Mouse (Mus musculus) heart, embryonic 11.5 days (tissue): ENCODE measurements around the gene Brms1. TPM values are rescaled to one million over a fixed set of nuclear protein-coding genes. Genes with fewer than 3 reads are reported as not detected.
"Not testable (repeated sequence)": the region's sequence is repeated elsewhere in the genome, so short reads cannot be mapped to it uniquely, and the experiment has no call there.

Experiments used
- ATAC-seq: fragments of 200-750 bp; cut with Nextera tagmentation; replicated peaks from 2 replicates; pipeline ENCODE4 v1.8.0; 2017; ENCODE audit warnings: moderate library complexity; ENCODE audit not compliant: insufficient number of reproducible peaks, low FRiP score, low TSS enrichment
- H3K27ac ChIP-seq: fragments of 300-500 bp; sonication (generic); 2 replicates; pipeline ENCODE4 v1.5.1; 2014; ENCODE audit warnings: mild to moderate bottlenecking, low read depth, low read length
- H3K27me3 ChIP-seq: fragments of 300-500 bp; sonication (generic); 2 replicates; pipeline ENCODE4 v1.6.1; 2014; ENCODE audit warnings: mild to moderate bottlenecking, low read length, mixed read lengths; ENCODE audit not compliant: control insufficient read depth, insufficient read depth
- H3K36me3 ChIP-seq: fragments of 300-500 bp; sonication (generic); 2 replicates; pipeline ENCODE4 v1.6.1; 2014; ENCODE audit warnings: mild to moderate bottlenecking, low read length, moderate library complexity, mixed read lengths; ENCODE audit not compliant: control insufficient read depth, insufficient read depth
- H3K4me1 ChIP-seq: fragments of 300-500 bp; sonication (generic); 2 replicates; pipeline ENCODE4 v1.6.1; 2014; ENCODE audit warnings: low read length; ENCODE audit not compliant: control insufficient read depth, insufficient read depth
- H3K4me2 ChIP-seq: fragments of 300-500 bp; sonication (generic); 2 replicates; pipeline ENCODE4 v1.6.1; 2014; ENCODE audit warnings: mild to moderate bottlenecking, moderate library complexity
- H3K4me3 ChIP-seq: fragments of 300-500 bp; sonication (generic); 2 replicates; pipeline ENCODE4 v1.5.1; 2014; ENCODE audit warnings: low read depth, low read length
- H3K9ac ChIP-seq: fragments of 300-500 bp; sonication (generic); 2 replicates; pipeline ENCODE4 v1.6.1; 2014; ENCODE audit warnings: mild to moderate bottlenecking, low read depth, low read length, moderate library complexity
- H3K9me3 ChIP-seq: fragments of 300-500 bp; sonication (generic); replicated peaks from 2 replicates; pipeline ENCODE4 v1.6.1; 2016; ENCODE audit warnings: low read length; ENCODE audit not compliant: control insufficient read depth
- WGBS: fragments of 180-500 bp; shearing (Covaris S2); extraction: QIAGEN DNeasy Blood & Tissue Kit; methylation state at CpG from one replicate; pipeline ENCODE4 v1.1.7; 2014; ENCODE audit not compliant: insufficient replicate concordance; 5-methylcytosine and 5-hydroxymethylcytosine counted together
- polyA plus RNA-seq: library from polyadenylated mRNA; unstranded; fragments of >200 nt; fragmentation: Nextera tagmentation; extraction: Ambion mirVana; gene quantifications from 2 replicates; pipeline ENCODE4 v1.2.1, GENCODE M21; 2014

The Brms1 gene
- polyA plus RNA-seq, 1 experiment from 2014 or later = 35.3 TPM

DNA sequence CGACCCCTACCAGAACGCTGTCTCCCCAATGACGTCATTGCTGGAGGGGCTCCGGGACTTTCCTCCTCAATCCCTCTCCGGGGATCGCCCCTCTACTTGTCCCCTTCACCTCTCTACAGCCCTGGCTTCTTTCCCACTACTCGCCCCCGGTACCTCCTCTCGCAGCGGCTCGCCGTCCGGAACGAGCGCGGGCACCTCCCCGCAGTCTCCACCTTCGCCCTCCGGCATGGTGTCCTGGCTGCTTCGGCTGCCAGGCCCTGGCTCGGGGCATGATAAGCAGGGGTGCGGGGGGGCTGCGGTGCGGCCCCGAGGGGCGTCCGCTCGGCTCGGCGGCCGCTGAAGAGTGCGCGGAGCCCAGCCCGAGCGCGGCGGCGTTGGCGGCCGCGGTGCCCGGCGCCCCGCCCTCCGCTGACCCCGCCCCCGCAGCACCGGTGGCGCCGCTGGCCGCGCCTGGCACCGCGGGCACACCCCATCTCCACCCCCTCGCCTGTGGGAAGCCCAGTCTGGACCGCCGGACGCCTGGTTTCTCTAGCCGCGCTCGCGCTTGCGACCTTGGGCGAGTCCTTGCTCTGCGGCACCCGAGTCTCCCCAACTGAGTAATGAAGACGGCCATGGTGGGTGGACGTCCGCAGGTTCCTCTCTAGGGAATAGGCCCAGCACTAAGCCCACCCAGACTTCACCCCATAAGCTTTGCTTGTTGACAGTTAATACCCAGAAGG lies 44.1 kb downstream of the Brms1 start, which contains the start of gene Tmem151a:
TSS of gene Tmem151a (minus strand) at position 387 of the 719 bp plus-strand sequence.
- under 1% methylated on average over 56 of the region's 69 CpGs for WGBS
- peak within 1 kb of the TSS; percentile 80 for H3K4me2 ChIP-seq
- 0 out of 2 replicates have a peak, but pooled peaks cover 2% of the 10 kb centered on the region for H3K36me3 ChIP-seq
- H3K27ac ChIP-seq = no peak within 1 kb of the TSS
- no peaks in the 10 kb centered on the region for H3K9me3 ChIP-seq
- H3K9ac ChIP-seq = peak within 1 kb of the TSS; percentile 11; the same call in 1 of the 2 replicates
- H3K4me1 ChIP-seq = peaks cover 18% of the 10 kb centered on the region
- peak within 1 kb of the TSS; percentile 50 for H3K4me3 ChIP-seq
- ATAC-seq = no peak
- H3K27me3 ChIP-seq = peaks cover 62% of the 10 kb centered on the region

DNA sequence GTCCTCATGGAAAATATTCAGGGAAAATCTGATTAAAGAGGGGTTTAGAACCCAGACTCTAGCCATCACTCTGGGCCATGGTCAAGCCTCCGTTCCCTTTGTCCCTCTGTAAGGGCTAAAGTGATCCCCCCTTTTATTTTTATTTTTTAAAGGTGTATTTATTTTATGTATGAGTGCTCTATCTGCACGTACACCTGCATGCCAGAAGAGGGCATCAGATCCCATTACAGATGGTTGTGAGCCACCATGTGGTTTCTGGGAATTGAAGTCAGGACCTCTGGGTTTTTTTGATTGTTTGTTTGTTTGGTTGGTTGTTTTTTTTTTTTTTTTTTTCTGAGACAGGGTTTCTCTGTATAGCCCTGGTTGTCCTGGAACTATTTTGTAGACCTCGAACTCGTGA lies 45.4 kb downstream of the Brms1 start:
- not testable (repeated sequence) for H3K9ac ChIP-seq, H3K27ac ChIP-seq, H3K9me3 ChIP-seq, H3K4me3 ChIP-seq, H3K4me2 ChIP-seq, ATAC-seq, H3K36me3 ChIP-seq
- 51% methylated on average over 4 of the region's 4 CpGs for WGBS
- H3K4me1 ChIP-seq = peaks cover 18% of the 10 kb centered on the region
- H3K27me3 ChIP-seq = peaks cover 50% of the 10 kb centered on the region

DNA sequence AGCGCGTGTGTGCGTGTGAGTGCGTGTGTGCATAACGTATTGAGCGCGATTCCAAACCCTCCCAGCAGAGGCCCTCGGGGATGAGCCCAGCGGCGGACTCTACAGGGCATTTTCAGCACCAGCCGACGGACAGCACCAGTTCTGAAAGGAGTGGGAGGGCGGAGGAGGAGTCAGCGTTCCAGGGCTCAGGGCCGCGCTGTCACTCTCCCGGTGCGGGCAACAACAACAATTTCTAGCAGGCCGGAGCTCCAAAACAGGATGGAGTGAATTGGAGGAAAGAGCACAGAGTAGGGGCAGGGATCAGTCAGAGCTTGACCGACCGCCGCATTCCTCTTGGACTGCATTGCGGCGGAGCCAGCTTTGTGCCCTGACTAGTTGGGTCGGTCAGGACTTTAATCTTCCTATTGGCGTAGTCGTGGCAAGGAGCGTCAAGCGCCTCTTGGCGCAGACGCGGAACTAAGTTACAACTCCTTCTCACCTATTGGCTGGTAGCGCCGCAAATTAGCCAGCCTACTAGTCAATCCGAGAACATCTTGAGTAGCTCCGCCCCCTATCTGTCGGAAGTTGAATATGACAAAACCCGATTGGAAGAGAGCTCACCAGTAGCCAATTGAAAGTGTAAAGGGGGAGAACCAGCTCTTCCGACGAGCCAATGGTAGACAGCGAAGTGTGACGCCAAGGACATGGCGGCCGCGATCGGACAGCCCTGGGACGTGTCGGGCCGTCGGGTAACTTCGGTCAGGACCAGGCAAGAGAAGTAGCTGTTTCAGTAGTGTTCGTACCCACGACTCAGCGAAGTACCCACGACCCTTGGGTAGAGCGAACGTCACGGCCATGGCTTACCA lies 47.0 kb downstream of the Brms1 start, which contains the start of gene Yif1a:
TSS of gene Yif1a (plus strand) at position 655 of the 845 bp plus-strand sequence.
- ATAC-seq = peak; percentile 86
- Histone ChIP-seq H3K9me3 (no peaks in the 10 kb centered on the region), H3K9ac (peak within 1 kb of the TSS; percentile 85), H3K4me1 (peaks cover 18% of the 10 kb centered on the region), H3K27ac (peak within 1 kb of the TSS; percentile 67), H3K4me3 (peak within 1 kb of the TSS; percentile 90), H3K4me2 (peak within 1 kb of the TSS; percentile 94), H3K36me3 (peaks cover 11% of the 10 kb centered on the region; the same call in 1 of the 2 replicates), H3K27me3 (peaks cover 34% of the 10 kb centered on the region)
- WGBS = under 1% methylated on average over 58 of the region's 58 CpGs

DNA sequence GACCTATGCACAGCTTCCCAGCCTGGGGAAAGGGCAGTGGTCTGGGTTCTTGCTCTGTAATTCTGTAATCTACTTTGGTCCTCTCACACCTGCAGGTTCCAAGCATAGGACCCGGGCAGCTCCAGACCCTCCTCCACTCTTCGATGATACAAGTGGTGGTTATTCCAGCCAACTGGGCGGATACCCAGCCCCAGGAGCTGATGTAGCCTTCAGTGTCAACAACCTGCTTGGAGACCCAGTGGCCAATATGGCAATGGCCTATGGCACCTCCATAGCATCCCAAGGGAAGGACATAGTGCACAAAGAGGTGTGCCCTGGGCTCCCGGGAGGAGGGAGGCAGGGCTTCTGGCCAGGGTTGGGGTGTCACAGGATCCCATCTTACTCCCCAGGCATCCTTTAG lies 48.2 kb downstream of the Brms1 start:
- Histone ChIP-seq H3K9me3 (no peaks in the 10 kb centered on the region), H3K4me3 (peak overlapping the region; percentile 90; the same call in 1 of the 2 replicates), H3K9ac (no peak overlapping the region), H3K36me3 (peaks cover 12% of the 10 kb centered on the region; the same call in 1 of the 2 replicates), H3K4me1 (peaks cover 23% of the 10 kb centered on the region), H3K4me2 (peak overlapping the region; percentile 94), H3K27ac (no peak overlapping the region), H3K27me3 (peaks cover 22% of the 10 kb centered on the region)
- ATAC-seq = no peak
- WGBS = 89% methylated on average over 4 of the region's 4 CpGs

DNA sequence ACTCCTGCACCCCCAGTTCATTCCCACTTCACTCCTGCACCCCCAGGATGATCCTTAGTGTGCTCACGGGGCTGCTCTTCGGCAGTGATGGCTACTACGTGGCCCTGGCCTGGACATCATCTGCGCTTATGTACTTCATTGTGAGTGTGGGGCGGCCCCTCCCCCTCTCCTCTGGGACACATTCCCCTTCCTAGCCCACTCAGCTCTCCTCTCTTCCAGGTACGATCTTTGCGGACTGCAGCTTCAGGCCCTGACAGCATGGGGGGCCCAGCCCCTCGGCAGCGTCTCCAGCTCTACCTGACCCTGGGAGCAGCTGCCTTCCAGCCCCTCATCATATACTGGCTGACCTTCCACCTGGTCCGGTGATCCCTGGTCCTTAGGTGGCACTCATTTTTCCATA lies 50.9 kb downstream of the Brms1 start:
- Histone ChIP-seq H3K27me3 (no peaks in the 10 kb centered on the region), H3K36me3 (peaks cover 12% of the 10 kb centered on the region; the same call in 1 of the 2 replicates), H3K4me3 (no peak overlapping the region), H3K4me1 (peaks cover 35% of the 10 kb centered on the region), H3K9ac (no peak overlapping the region), H3K4me2 (no peak overlapping the region), H3K9me3 (no peaks in the 10 kb centered on the region), H3K27ac (no peak overlapping the region)
- 84% methylated on average over 10 of the region's 10 CpGs for WGBS
- ATAC-seq = no peak

DNA sequence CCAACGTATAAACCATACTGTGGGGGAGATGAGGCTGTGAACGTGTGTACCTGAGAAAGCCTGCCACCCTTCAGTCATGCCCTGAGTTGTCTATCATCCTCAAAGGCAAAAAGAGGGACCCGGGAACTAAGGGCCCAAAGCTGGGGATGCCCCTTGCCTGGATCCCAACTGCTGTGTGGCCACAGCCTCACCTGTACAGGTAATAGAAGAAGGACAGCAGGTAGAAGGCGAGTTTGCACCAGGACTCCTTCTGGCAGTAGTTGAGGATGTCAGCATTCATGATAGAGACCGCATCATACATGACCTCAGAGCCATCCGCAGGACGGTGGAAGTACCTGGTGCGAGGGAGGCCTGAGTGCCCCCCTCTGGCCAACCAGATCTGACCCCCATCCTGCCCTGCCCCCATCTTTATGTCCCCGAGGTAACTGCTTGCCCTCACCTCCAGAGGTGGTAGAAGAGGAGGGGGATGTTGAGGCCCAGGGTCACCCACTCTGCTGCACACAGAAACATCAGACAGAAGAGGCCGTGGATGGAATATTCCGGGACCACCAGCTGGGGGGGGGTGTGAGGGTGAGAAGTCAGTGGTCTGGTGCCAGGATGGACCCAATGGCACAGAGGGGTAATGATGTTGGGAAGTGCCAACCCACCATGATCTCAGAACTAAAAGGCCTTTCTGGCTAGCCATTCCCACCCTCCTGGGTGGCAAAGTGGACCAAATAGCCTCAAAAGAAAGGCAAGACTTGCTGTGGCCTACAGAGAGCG lies 52.5 kb downstream of the Brms1 start:
- Histone ChIP-seq H3K9ac (no peak overlapping the region), H3K27me3 (0 out of 2 replicates have a peak, but pooled peaks cover 2% of the 10 kb centered on the region), H3K4me1 (peaks cover 40% of the 10 kb centered on the region), H3K27ac (no peak overlapping the region), H3K36me3 (peaks cover 12% of the 10 kb centered on the region; the same call in 1 of the 2 replicates), H3K4me2 (no peak overlapping the region), H3K9me3 (no peaks in the 10 kb centered on the region), H3K4me3 (no peak overlapping the region)
- ATAC-seq = no peak
- WGBS = 68% methylated on average over 12 of the region's 12 CpGs

DNA sequence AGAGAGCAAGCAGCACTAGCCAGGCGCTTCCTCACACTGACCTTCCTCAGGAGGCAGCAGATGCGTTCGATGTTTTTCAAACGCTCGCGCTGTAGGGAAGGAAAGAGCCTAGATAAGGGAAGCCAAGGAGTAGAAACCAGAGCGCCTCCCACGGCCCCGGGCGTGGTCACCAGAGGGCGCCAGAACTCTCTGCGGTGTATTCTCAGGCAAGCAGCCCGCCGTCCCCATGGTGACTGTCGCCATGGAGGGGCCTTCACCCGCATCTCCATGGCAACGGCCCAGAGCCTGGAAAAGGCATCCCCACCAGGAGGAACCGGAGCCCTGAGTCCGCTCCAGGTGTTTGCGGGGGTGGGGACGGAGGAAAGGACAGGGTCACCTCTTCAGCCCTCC lies 53.1 kb downstream of the Brms1 start:
- peak; percentile 47; the same call in 1 of the 2 replicates for ATAC-seq
- Histone ChIP-seq H3K4me2 (no peak overlapping the region), H3K9me3 (no peaks in the 10 kb centered on the region), H3K36me3 (peaks cover 12% of the 10 kb centered on the region; the same call in 1 of the 2 replicates), H3K27ac (no peak overlapping the region), H3K27me3 (0 out of 2 replicates have a peak, but pooled peaks cover 2% of the 10 kb centered on the region), H3K4me1 (peaks cover 38% of the 10 kb centered on the region), H3K4me3 (no peak overlapping the region), H3K9ac (no peak overlapping the region)
- WGBS = under 1% methylated on average over 21 of the region's 21 CpGs
